Mouse (Mus musculus): Measurements from ENCODE around the gene Perp. TPM values are rescaled to one million over a fixed set of nuclear protein-coding genes. Genes with fewer than 3 reads are reported as not detected.

The Perp gene
- polyA plus RNA-seq, 1 experiment: 4.6 TPM

DNA sequence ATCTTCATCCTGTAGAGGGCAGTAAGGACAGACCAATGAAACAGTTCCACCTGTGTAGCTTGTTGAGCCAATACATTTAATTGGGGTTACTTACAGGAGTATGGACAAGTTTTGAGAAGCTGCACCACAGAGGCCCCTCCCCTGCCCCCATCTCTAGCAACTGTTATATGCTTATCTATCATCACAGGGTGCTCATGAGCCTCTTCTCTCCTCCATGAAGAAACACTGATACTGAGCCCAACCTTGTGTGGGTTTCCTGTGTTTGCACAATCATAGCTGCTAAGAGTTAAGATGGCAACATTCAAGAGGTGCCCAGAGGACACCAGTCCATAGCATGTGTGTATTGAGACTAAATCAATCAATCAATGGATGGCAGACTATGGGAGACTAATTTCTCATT lies 46.3 kb downstream of the Perp start:
- Histone ChIP-seq H3K4me1 (ENCODE audit: control insufficient read depth, insufficient read depth, low read length) (peaks cover 1% of the 10 kb centered on the region), H3K4me3 (replicated peaks; ENCODE audit: control insufficient read depth, low read depth, low read length) (no peak overlapping the region), H3K27ac (ENCODE audit: control insufficient read depth, insufficient read depth, low read depth, low read length, poor library complexity) (no peak overlapping the region)
- no peak for TF ChIP-seq CTCF (IDR thresholded peaks at IDR 0.05; ENCODE audit: control insufficient read depth, insufficient read depth, low read length)
- no peak for TF ChIP-seq POLR2A (IDR thresholded peaks at IDR 0.05; ENCODE audit: borderline replicate concordance, control insufficient read depth, low read depth, low read length)

DNA sequence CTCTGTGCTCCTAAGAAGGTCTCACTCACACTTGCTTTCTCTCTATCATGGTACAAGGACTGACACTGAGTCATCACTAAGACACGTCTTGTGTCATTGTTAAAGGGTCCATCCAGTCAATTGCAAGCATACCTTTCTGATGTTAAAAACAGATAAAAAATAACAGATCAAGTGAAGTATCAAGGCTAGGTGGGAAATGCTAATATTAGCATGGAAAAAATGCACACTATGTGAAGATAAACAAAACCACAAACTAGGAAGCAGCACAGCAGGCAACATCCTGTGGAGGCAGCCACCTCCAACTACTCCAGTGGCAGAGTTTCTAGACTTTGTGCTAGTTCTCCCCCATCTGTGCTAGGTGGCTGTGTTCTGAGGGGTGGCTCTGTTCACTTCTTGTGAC lies 47.3 kb downstream of the Perp start:
- Histone ChIP-seq H3K4me3 (replicated peaks; ENCODE audit: control insufficient read depth, low read depth, low read length) (no peak overlapping the region), H3K4me1 (ENCODE audit: control insufficient read depth, insufficient read depth, low read length) (peaks cover 1% of the 10 kb centered on the region), H3K27ac (ENCODE audit: control insufficient read depth, insufficient read depth, low read depth, low read length, poor library complexity) (no peak overlapping the region)
- 33% methylated on average over 1 of the region's 1 CpGs for WGBS
- TF ChIP-seq POLR2A (IDR thresholded peaks at IDR 0.05; ENCODE audit: borderline replicate concordance, control insufficient read depth, low read depth, low read length) (no peak), CTCF (IDR thresholded peaks at IDR 0.05; ENCODE audit: control insufficient read depth, insufficient read depth, low read length) (no peak)

DNA sequence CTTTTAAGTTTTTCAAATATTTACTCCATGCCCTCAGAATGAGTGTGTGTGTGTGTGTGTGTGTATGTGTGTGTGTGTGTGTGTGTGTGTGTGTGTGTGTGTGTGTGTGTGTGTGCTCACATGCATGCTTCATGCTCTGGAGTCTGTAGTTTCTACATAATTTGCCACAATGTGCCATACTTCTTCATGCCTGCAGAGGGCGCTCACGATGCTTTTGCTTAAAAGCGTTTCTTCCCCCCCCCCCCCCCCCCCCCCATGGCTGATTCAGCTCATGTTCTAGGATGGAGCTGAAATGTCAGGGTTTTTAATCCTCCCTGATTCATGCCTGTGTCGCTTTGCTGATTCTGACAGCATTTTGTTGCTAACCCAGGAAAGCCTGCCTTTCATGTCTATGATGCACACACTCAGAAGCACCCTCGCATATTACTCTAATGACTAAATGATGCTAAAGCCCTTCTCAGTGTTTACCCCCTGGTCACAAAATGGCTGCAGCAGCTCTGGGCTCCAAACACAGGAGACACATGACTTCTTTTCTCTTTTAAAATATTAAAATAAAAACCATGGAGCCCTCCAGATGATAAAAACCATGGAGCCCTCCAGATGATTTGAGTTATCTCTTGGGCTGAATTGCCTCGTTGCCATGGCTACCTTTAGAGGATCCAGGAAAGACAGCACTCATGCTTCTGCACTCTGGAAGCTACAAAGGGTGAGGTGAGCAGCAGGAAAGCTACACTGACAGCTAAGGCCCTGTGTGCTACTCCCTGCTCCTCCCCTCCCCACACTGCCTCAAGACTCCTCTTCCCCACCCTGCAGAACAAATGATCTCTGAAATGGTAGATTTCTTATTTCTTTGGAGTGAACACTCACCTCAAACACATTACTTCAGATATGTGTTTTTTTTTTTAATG lies 49.7 kb downstream of the Perp start:
- Histone ChIP-seq H3K4me3 (replicated peaks; ENCODE audit: control insufficient read depth, low read depth, low read length) (no peak overlapping the region), H3K27ac (ENCODE audit: control insufficient read depth, insufficient read depth, low read depth, low read length, poor library complexity) (no peak overlapping the region), H3K4me1 (ENCODE audit: control insufficient read depth, insufficient read depth, low read length) (no peaks in the 10 kb centered on the region)
- no peak for TF ChIP-seq POLR2A (IDR thresholded peaks at IDR 0.05; ENCODE audit: borderline replicate concordance, control insufficient read depth, low read depth, low read length)
- TF ChIP-seq CTCF (IDR thresholded peaks at IDR 0.05; ENCODE audit: control insufficient read depth, insufficient read depth, low read length): no peak
- 50% methylated on average over 6 of the region's 6 CpGs for WGBS

DNA sequence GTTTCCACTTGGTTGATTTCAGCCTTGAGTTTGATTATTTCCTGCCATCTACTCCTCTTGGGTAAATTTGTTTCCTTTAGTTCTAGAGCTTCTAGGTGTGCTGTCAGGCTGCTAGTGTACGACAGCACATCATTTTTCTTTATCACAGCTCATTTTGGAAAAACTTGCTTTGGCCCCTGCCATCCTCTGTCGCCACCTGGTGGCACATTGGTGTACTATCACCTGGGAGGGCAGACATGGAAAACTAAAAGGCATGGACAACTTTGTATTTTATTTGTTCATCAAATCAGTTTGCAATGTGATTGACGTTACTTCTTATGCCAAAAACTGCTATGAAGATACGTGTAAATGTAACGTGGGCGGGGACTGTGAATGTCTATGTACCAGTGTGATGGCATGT lies 59.3 kb downstream of the Perp start:
- Histone ChIP-seq H3K4me1 (ENCODE audit: control insufficient read depth, insufficient read depth, low read length) (no peaks in the 10 kb centered on the region; the same call in none of the 2 replicates), H3K27ac (ENCODE audit: control insufficient read depth, insufficient read depth, low read depth, low read length, poor library complexity) (no peak overlapping the region), H3K4me3 (replicated peaks; ENCODE audit: control insufficient read depth, low read depth, low read length) (no peak overlapping the region)
- 21% methylated on average over 6 of the region's 6 CpGs for WGBS
- no peak for TF ChIP-seq POLR2A (IDR thresholded peaks at IDR 0.05; ENCODE audit: borderline replicate concordance, control insufficient read depth, low read depth, low read length)
- peak; percentile 90 for TF ChIP-seq CTCF (IDR thresholded peaks at IDR 0.05; ENCODE audit: control insufficient read depth, insufficient read depth, low read length)

Other genes starting within 250 kb of the Perp start
- 0.25 TPM in 1 of 2 replicates, not detected in the other for gene Arfgef3, start 101.1 kb upstream of the Perp start, polyA plus RNA-seq (2011; ENCODE audit: insufficient read depth, insufficient read length, low replicate concordance, missing spikeins)
- not detected in 2 replicates for gene Gm4922, start 58.2 kb upstream of the Perp start, polyA plus RNA-seq (2011; ENCODE audit: insufficient read depth, insufficient read length, low replicate concordance, missing spikeins)
- 2.0 and 3.9 TPM in 2 replicates for gene Tnfaip3, start 170.6 kb downstream of the Perp start, polyA plus RNA-seq (2011; ENCODE audit: insufficient read depth, insufficient read length, low replicate concordance, missing spikeins)

Data from bone marrow, adult 2 months (tissue).